Mouse (Mus musculus) midbrain, embryonic 12.5 days (tissue): ENCODE measurements around the gene Wsb2. TPM values are rescaled to one million over a fixed set of nuclear protein-coding genes. Genes with fewer than 3 reads are reported as not detected.
"Not testable (repeated sequence)": the region's sequence is repeated elsewhere in the genome, so short reads cannot be mapped to it uniquely, and the experiment has no call there.

Experiments used
- ATAC-seq: fragments of 200-750 bp; cut with Nextera tagmentation; 2 replicates; pipeline ENCODE4 v1.8.0; 2017; ENCODE audit warnings: low read depth, moderate TSS enrichment, moderate library complexity; ENCODE audit not compliant: low FRiP score
- H3K27ac ChIP-seq: fragments of 300-500 bp; sonication (generic); replicated peaks from 2 replicates; pipeline ENCODE4 v1.5.1; 2016; ENCODE audit warnings: mild to moderate bottlenecking
- H3K27me3 ChIP-seq: fragments of 300-500 bp; sonication (generic); 2 replicates; pipeline ENCODE4 v1.6.1; 2016; ENCODE audit warnings: mild to moderate bottlenecking
- H3K36me3 ChIP-seq: fragments of 300-500 bp; sonication (generic); 2 replicates; pipeline ENCODE4 v1.6.1; 2016
- H3K4me1 ChIP-seq: fragments of 300-500 bp; sonication (generic); 2 replicates; pipeline ENCODE4 v1.6.1; 2016
- H3K4me2 ChIP-seq: fragments of 300-500 bp; sonication (generic); replicated peaks from 2 replicates; pipeline ENCODE4 v1.6.1; 2016; ENCODE audit warnings: mild to moderate bottlenecking, moderate library complexity
- H3K4me3 ChIP-seq: fragments of 300-500 bp; sonication (generic); 2 replicates; pipeline ENCODE4 v1.5.1; 2016; ENCODE audit warnings: mild to moderate bottlenecking
- H3K9ac ChIP-seq: fragments of 300-500 bp; sonication (generic); replicated peaks from 2 replicates; pipeline ENCODE4 v1.6.1; 2016; ENCODE audit warnings: mild to moderate bottlenecking, moderate library complexity
- H3K9me3 ChIP-seq: fragments of 300-500 bp; sonication (generic); 2 replicates; pipeline ENCODE4 v1.6.1; 2016; ENCODE audit warnings: mild to moderate bottlenecking
- WGBS: fragments of 180-500 bp; shearing (Covaris S2); methylation state at CpG from one replicate; pipeline ENCODE4 v1.1.7; 2016; 5-methylcytosine and 5-hydroxymethylcytosine counted together
- polyA plus RNA-seq: library from polyadenylated mRNA; unstranded; fragments of >200 nt; fragmentation: Nextera tagmentation; extraction: Ambion mirVana; gene quantifications from 2 replicates; pipeline ENCODE4 v1.2.1, GENCODE M21; 2016

Wsb2 gene
- polyA plus RNA-seq, 1 experiment from 2014 or later: 113 TPM

GRCm38 (mm10) chr5:117397371-117397770, 40.3 kb downstream of the Wsb2 start:
- Histone ChIP-seq H3K4me2 (no peak overlapping the region), H3K27ac (no peak overlapping the region), H3K9me3 (0 out of 2 replicates have a peak, but pooled peaks cover 4% of the 10 kb centered on the region), H3K27me3 (no peaks in the 10 kb centered on the region), H3K4me3 (no peak overlapping the region), H3K4me1 (0 out of 2 replicates have a peak, but pooled peaks cover 4% of the 10 kb centered on the region), H3K9ac (no peak overlapping the region), H3K36me3 (no peaks in the 10 kb centered on the region)
- WGBS: 93% methylated on average over 6 of the region's 6 CpGs
- no peak for ATAC-seq

DNA sequence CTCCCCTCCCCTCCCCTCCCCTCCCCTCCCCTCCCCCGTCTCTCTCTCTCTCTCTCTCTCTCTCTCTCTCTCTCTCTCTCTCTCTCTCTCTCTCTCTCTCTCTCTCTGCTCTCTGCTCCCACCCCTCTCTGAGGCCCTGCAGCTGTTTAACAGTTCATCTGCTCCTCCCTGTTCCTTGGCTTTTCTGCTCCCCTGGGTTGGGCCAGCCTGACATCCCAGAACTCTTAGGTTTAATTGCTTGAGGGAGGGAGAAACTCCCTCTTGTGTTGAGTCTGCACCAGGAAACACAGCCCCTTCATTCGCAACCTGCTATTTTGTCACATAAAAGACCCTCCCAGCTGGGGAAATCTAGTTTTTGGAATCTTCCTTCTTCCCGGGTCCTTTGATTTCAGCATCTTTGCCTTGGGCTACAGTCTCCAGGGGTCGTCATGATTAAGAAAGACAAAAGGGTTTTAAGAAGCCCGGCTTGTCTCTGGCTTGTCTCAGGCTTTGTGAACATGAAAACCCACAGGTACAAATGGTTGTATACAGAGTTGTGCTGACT, 41.0 kb downstream of the Wsb2 start:
- Histone ChIP-seq H3K27me3 (no peaks in the 10 kb centered on the region), H3K36me3 (no peaks in the 10 kb centered on the region), H3K27ac (no peak overlapping the region), H3K4me3 (no peak overlapping the region), H3K9ac (no peak overlapping the region), H3K4me2 (no peak overlapping the region), H3K4me1 (0 out of 2 replicates have a peak, but pooled peaks cover 4% of the 10 kb centered on the region), H3K9me3 (no peaks in the 10 kb centered on the region)
- 31% methylated on average over 4 of the region's 5 CpGs for WGBS
- no peak for ATAC-seq

DNA sequence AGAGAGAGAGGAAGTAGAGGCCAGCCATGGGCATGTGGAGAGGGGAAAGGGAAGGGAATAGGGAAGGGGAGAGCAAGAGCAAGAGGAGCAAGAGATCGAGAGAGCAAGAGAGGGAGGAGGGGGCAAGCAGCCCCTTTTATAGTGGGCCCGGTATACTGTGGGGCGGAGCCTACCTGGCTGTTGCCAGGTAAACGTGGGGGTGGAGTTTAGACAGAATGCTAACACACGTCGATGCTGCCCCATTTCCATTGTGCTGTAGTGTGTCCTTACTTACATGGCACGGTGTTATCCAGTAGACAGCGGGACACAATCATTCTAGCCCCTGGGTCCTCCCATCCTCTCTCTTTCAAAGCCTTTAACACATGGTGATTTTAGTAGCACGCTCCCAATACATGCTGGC, 42.2 kb downstream of the Wsb2 start:
- no peak overlapping the region for H3K4me2 ChIP-seq
- no peaks in the 10 kb centered on the region for H3K9me3 ChIP-seq
- no peaks in the 10 kb centered on the region for H3K27me3 ChIP-seq
- no peak overlapping the region for H3K9ac ChIP-seq
- WGBS: 80% methylated on average over 9 of the region's 9 CpGs
- H3K4me1 ChIP-seq: 0 out of 2 replicates have a peak, but pooled peaks cover 4% of the 10 kb centered on the region
- H3K27ac ChIP-seq: no peak overlapping the region
- no peak for ATAC-seq
- H3K4me3 ChIP-seq: no peak overlapping the region
- H3K36me3 ChIP-seq: no peaks in the 10 kb centered on the region

- 88% methylated on average over 8 of the region's 8 CpGs for WGBS
- Histone ChIP-seq H3K4me2 (no peak overlapping the region), H3K4me3 (no peak overlapping the region), H3K27ac (no peak overlapping the region), H3K36me3 (no peaks in the 10 kb centered on the region), H3K9me3 (no peaks in the 10 kb centered on the region), H3K27me3 (no peaks in the 10 kb centered on the region), H3K9ac (no peak overlapping the region), H3K4me1 (no peaks in the 10 kb centered on the region)
- no peak for ATAC-seq
Measured at GRCm38 (mm10) chr5:117403609-117404008, 46.5 kb downstream of the Wsb2 start.

- H3K4me1 ChIP-seq, H3K9me3 ChIP-seq: not testable (repeated sequence)
- 88% methylated on average over 2 of the region's 2 CpGs for WGBS
Measured at GRCm38 (mm10) chr5:117404671-117405070, 47.6 kb downstream of the Wsb2 start.

DNA sequence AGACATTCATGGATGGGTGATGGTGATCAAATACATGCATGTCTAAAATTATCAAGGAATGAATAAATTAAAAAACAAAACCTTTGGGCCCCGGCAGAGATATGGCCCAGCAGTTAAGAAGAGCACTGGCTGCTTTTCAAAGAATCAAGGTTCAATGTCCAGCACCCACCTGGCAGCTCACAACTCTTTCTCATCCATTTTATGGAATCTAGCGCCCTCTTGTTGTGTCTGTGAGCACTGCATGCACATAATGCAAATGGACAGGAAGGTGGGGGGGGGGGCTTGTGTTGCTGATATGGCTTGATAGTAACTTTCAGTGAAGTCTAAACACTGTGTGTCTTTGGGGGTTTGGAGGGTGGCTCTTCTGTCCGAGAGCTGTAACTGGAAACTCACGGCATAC, 51.1 kb downstream of the Wsb2 start:
- Histone ChIP-seq H3K9ac (no peak overlapping the region), H3K4me3 (no peak overlapping the region), H3K27me3 (peaks cover 32% of the 10 kb centered on the region), H3K9me3 (no peaks in the 10 kb centered on the region), H3K4me1 (peaks cover 5% of the 10 kb centered on the region), H3K27ac (no peak overlapping the region), H3K36me3 (no peaks in the 10 kb centered on the region), H3K4me2 (no peak overlapping the region)
- no peak for ATAC-seq
- 74% methylated on average over 4 of the region's 4 CpGs for WGBS

More at GRCm38 (mm10) chr5:117404671-117405070, 47.6 kb downstream of the Wsb2 start:
- not testable (repeated sequence) for H3K27me3 ChIP-seq, H3K9ac ChIP-seq, H3K36me3 ChIP-seq, H3K4me2 ChIP-seq, H3K27ac ChIP-seq, H3K4me3 ChIP-seq, ATAC-seq

DNA sequence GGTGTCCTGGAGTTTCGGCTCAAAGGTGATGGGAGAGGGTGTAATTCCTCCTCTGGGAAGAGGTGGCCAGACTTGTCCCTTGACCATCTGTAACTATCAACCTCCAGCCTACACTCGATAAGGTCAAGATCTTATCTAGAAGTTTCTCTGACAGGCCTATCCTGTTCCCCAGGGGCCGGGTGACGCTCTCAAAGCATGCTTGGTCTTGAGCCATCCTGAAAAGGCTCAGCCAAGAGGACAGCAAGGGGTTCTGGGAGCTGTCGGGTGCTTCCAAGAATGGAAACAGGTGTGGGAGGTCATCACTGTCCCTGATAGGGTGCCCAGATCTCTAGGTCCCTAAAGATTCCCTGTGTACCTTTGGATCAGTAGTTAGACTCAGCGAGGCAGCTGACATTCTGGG, 52.3 kb downstream of the Wsb2 start:
- no peak for ATAC-seq
- Histone ChIP-seq H3K4me1 (peaks cover 7% of the 10 kb centered on the region), H3K36me3 (no peaks in the 10 kb centered on the region), H3K9me3 (no peaks in the 10 kb centered on the region), H3K4me2 (no peak overlapping the region), H3K9ac (no peak overlapping the region), H3K4me3 (no peak overlapping the region), H3K27ac (no peak overlapping the region), H3K27me3 (peaks cover 37% of the 10 kb centered on the region)
- WGBS: 80% methylated on average over 6 of the region's 6 CpGs

DNA sequence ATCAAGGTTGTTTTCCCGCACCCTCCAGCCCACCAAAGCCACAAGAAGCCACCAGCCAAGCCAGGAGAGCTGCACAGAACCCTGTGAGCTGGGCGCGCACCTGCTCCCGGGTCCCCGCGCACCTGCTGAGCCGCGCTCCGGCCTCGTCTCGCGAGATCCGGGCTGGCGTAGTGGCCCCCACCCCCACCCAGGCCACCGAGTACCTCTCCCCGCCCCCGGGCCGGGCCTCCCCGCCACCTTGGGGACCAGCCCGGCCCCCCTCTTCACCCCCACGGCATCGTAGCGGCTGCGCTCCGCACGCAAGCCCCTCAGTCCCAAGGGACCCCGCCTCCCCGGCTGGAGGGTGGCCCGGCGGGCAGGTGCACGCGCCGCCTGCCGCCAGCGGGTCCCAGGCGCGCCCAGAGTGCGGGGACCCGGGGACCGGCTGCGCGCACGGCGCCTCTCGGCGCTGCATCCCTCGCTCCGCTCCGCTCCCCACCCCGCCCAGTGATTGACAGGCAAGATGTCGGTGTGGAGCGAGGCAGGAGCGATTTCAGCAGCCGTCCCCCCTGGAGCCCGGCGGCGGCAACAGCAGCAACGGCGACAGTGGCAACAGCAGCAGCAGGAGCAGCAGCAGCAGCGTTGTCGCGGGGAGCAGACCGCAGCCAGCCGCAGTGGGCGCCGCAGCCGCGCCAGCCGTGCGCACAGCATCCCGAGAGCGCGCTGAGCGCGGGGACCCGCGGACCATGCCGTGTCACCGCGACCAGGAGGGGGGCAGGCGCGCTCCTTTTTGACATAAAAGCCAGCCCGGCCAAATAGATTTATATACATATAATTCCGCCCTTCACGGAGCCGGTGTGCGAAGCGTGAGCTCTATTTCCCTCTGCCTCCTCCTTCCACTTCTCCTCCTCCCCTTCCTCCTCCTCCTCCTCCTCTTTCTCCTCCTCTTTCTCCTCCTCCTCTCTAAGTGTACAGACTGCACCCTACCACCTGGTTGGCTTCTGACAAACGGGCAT, 56.7 kb downstream of the Wsb2 start, which contains the start of gene Ksr2:
TSS of gene Ksr2 (plus strand) at position 494 of the 995 bp plus-strand sequence.
- H3K4me1 ChIP-seq: peaks cover 21% of the 10 kb centered on the region
- H3K27ac ChIP-seq: peak within 1 kb of the TSS; percentile 96
- peak within 1 kb of the TSS; percentile 83 for H3K4me2 ChIP-seq
- WGBS: under 1% methylated on average over 86 of the region's 89 CpGs
- peak within 1 kb of the TSS; percentile 73 for H3K9ac ChIP-seq
- peak; percentile 90 for ATAC-seq
- peaks cover 48% of the 10 kb centered on the region for H3K27me3 ChIP-seq
- no peaks in the 10 kb centered on the region for H3K9me3 ChIP-seq
- peak within 1 kb of the TSS; percentile 71 for H3K4me3 ChIP-seq
- H3K36me3 ChIP-seq: no peaks in the 10 kb centered on the region

GRCm38 (mm10) chr5:117414611-117415010, 57.5 kb downstream of the Wsb2 start:
- 2% methylated on average over 10 of the region's 10 CpGs for WGBS
- H3K27me3 ChIP-seq: peaks cover 44% of the 10 kb centered on the region
- peak; percentile 10; the same call in 1 of the 2 replicates for ATAC-seq

DNA sequence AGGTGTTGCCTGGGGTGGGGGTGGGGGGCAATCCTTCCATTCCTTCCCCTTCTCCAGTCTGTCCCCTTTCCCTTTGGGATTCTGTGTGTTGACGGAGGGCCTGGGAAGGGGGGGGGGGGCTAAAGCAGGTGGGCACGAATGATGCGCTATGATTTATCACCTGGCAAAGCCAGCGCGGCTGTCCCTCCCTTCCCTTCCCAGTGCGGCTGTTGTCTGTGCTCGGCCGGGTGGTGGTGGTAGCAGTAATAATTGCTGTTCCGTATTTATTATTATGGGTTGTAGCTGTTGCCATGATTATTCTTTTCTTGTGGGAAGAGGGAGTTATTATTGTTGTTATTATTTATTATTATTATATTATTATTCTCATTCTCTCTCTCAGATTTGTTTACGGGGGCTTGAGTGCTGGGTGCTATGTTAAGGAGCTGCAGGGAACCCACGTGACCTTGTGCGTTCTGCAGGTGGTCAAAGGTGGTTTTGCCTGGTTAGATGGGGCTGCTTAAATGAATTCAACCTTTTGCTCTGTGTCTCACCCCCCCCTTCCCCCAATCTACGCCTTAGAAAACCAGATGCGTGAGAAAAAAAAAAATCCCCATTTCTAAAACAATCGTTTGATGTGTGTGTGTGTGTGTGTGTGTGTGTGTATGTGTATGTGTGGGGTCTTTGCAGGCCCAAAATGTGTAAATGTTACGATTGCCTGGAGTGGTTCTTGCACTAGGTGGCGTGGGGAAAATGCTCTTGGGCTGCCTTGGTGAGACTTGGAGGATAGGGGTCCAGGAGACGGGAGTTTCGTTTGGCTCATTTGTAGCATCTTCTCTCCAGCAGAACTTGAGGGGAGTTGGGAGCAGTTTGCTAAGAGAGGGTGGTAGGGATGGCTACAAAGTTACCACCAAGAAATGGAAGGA, 58.2 kb downstream of the Wsb2 start:
- peak overlapping the region; percentile 96; the same call in 1 of the 2 replicates for H3K27ac ChIP-seq
- 24% methylated on average over 19 of the region's 19 CpGs for WGBS
- H3K9me3 ChIP-seq: no peaks in the 10 kb centered on the region
- peaks cover 21% of the 10 kb centered on the region for H3K4me1 ChIP-seq
- H3K4me3 ChIP-seq: peak overlapping the region; percentile 71
- no peaks in the 10 kb centered on the region for H3K36me3 ChIP-seq
- peaks cover 38% of the 10 kb centered on the region for H3K27me3 ChIP-seq
- peak overlapping the region; percentile 83 for H3K4me2 ChIP-seq
- peak overlapping the region; percentile 73 for H3K9ac ChIP-seq
- no peak for ATAC-seq

More at GRCm38 (mm10) chr5:117414611-117415010, 57.5 kb downstream of the Wsb2 start:
- no peaks in the 10 kb centered on the region for H3K9me3 ChIP-seq
- H3K4me3 ChIP-seq: peak overlapping the region; percentile 71
- peak overlapping the region; percentile 83 for H3K4me2 ChIP-seq
- peaks cover 21% of the 10 kb centered on the region for H3K4me1 ChIP-seq
- H3K9ac ChIP-seq: peak overlapping the region; percentile 73
- H3K27ac ChIP-seq: peak overlapping the region; percentile 96
- H3K36me3 ChIP-seq: no peaks in the 10 kb centered on the region

GRCm38 (mm10) chr5:117417442-117417841, 60.3 kb downstream of the Wsb2 start:
- Histone ChIP-seq H3K4me2 (no peak overlapping the region), H3K36me3 (no peaks in the 10 kb centered on the region), H3K9me3 (no peaks in the 10 kb centered on the region), H3K9ac (no peak overlapping the region), H3K27ac (no peak overlapping the region), H3K4me1 (peaks cover 21% of the 10 kb centered on the region), H3K4me3 (no peak overlapping the region), H3K27me3 (peaks cover 22% of the 10 kb centered on the region)
- no peak for ATAC-seq
- 78% methylated on average over 2 of the region's 2 CpGs for WGBS
